Mouse (Mus musculus) bone marrow macrophage, adult 2 months (primary cell): Measurements from ENCODE around the gene Met.

Experiments used
- CTCF ChIP-seq: IDR thresholded peaks from 2 replicates; pipeline ENCODE4 v1.5.1; 2012; ENCODE audit warnings: low read depth, mild to moderate bottlenecking, low read length, moderate library complexity
- POLR2A ChIP-seq: IDR thresholded peaks from 2 replicates; pipeline ENCODE4 v1.6.1; 2012; ENCODE audit warnings: mild to moderate bottlenecking, low read depth, low read length, borderline replicate concordance

GRCm38 (mm10) chr6:17481068-17481467, 17.5 kb downstream of the Met start:
- TF ChIP-seq POLR2A (no peak), CTCF (no peak)
